Mouse (Mus musculus) MEL (cell line): ENCODE results near the gene Ubac2. TPM values are rescaled to one million over a fixed set of nuclear protein-coding genes. Genes with fewer than 3 reads are reported as not detected.

ENCODE experiments used
- DNase-seq: peaks from one replicate; pipeline ENCODE4 v3.0.0; 2011; ENCODE audit warnings: low read depth, low spot score
- H3K27ac ChIP-seq: 2 replicates; pipeline ENCODE4 v1.5.1; 2012; ENCODE audit warnings: low read depth, mild to moderate bottlenecking, control low read depth, low read length, moderate library complexity; ENCODE audit not compliant: control insufficient read depth
- H3K27me3 ChIP-seq, 2 experiments: fragments of 150-350 bp in 1 of 2; sonication (generic) in 1 of 2; 2 replicates each; pipeline ENCODE4 v1.6.1; 2012; ENCODE audit warnings: low read length in 2 of 2, mild to moderate bottlenecking in 2 of 2, improper control_type of control experiment in 1 of 2, moderate library complexity in 1 of 2; ENCODE audit not compliant: insufficient read depth in 2 of 2, control insufficient read depth in 1 of 2
- H3K36me3 ChIP-seq, 2 experiments: 2 replicates each; pipeline ENCODE4 v1.6.1; 2012 to 2014; ENCODE audit warnings: low read length in 2 of 2, improper control_type of control experiment in 1 of 2, inconsistent platforms in 1 of 2, mild to moderate bottlenecking in 1 of 2; ENCODE audit not compliant: insufficient read depth in 2 of 2, control insufficient read depth in 1 of 2
- H3K4me1 ChIP-seq, 2 experiments: fragments of 150-350 bp in 1 of 2; sonication (generic) in 1 of 2; 2 replicates each; pipeline ENCODE4 v1.6.1; 2012; ENCODE audit warnings: low read length in 2 of 2, improper control_type of control experiment in 1 of 2, mild to moderate bottlenecking in 1 of 2; ENCODE audit not compliant: insufficient read depth in 2 of 2, control insufficient read depth in 1 of 2
- H3K4me3 ChIP-seq, 2 experiments: fragments of 150-350 bp in 1 of 2; sonication (generic) in 1 of 2; 2 replicates each; pipeline ENCODE4 v1.5.1; 2012; ENCODE audit warnings: low read depth in 2 of 2, low read length in 2 of 2, mild to moderate bottlenecking in 2 of 2, moderate library complexity in 2 of 2, control low read depth in 1 of 2, improper control_type of control experiment in 1 of 2; ENCODE audit not compliant: control insufficient read depth in 1 of 2, insufficient read depth in 1 of 2
- H3K79me2 ChIP-seq: 2 replicates; pipeline ENCODE4 v1.6.1; 2012; ENCODE audit warnings: mild to moderate bottlenecking, low read length, moderate library complexity; ENCODE audit not compliant: control insufficient read depth, poor library complexity, insufficient read depth
- H3K9ac ChIP-seq: 2 replicates; pipeline ENCODE4 v1.6.1; 2012; ENCODE audit warnings: low read depth, mild to moderate bottlenecking, control low read depth, low read length, moderate library complexity; ENCODE audit not compliant: control insufficient read depth, poor library complexity, severe bottlenecking
- H3K9me3 ChIP-seq: fragments of 150-350 bp; sonication (generic); replicated peaks from 2 replicates; pipeline ENCODE4 v1.6.1; 2012; ENCODE audit warnings: mild to moderate bottlenecking, low read length, improper control_type of control experiment, moderate library complexity; ENCODE audit not compliant: insufficient read depth
- BHLHE40 ChIP-seq: IDR thresholded peaks from 2 replicates; pipeline ENCODE4 v1.6.1; 2012; ENCODE audit warnings: low read depth, mild to moderate bottlenecking, inconsistent platforms, low read length, improper control_type of control experiment, borderline replicate concordance
- CTCF ChIP-seq, 3 experiments: IDR thresholded peaks in 2 of 3; conservative IDR thresholded peaks in 1 of 3; 2 replicates each; pipeline ENCODE4 v1.5.1; 2011 to 2012; ENCODE audit warnings: low read length in 3 of 3, low read depth in 2 of 3, mild to moderate bottlenecking in 2 of 3, improper control_type of control experiment in 1 of 3, inconsistent platforms in 1 of 3, mixed read lengths in 1 of 3, moderate library complexity in 1 of 3; ENCODE audit not compliant: control insufficient read depth in 1 of 3, insufficient read depth in 1 of 3, poor library complexity in 1 of 3, severe bottlenecking in 1 of 3
- E2F4 ChIP-seq: IDR thresholded peaks from 2 replicates; pipeline ENCODE4 v1.6.1; 2011; ENCODE audit warnings: low read depth, low read length, improper control_type of control experiment, borderline replicate concordance
- EP300 ChIP-seq, 2 experiments: IDR thresholded peaks; 2 replicates each; pipeline ENCODE4 v1.6.1; 2011; ENCODE audit warnings: improper control_type of control experiment in 2 of 2, low read length in 2 of 2, low read depth in 1 of 2, mild to moderate bottlenecking in 1 of 2
- ETS1 ChIP-seq: IDR thresholded peaks from 2 replicates; pipeline ENCODE4 v1.6.1; 2012; ENCODE audit warnings: low read depth, mild to moderate bottlenecking, inconsistent platforms, low read length, improper control_type of control experiment, moderate library complexity
- GATA1 ChIP-seq: IDR thresholded peaks from 2 replicates; pipeline ENCODE4 v1.6.1; 2011; ENCODE audit warnings: low read depth, low read length, improper control_type of control experiment
- JUND ChIP-seq: IDR thresholded peaks from 2 replicates; pipeline ENCODE4 v1.6.1; 2011; ENCODE audit warnings: low read depth, mild to moderate bottlenecking, improper control_type of control experiment, low read length
- MAFK ChIP-seq: IDR thresholded peaks from 2 replicates; pipeline ENCODE4 v1.6.1; 2011; ENCODE audit warnings: low read depth, mild to moderate bottlenecking, low read length, improper control_type of control experiment, borderline replicate concordance
- MAX ChIP-seq: IDR thresholded peaks from 2 replicates; pipeline ENCODE4 v1.6.1; 2011; ENCODE audit warnings: low read length, improper control_type of control experiment
- MXI1 ChIP-seq: IDR thresholded peaks from 2 replicates; pipeline ENCODE4 v1.6.1; 2011; ENCODE audit warnings: mild to moderate bottlenecking, low read depth, low read length, improper control_type of control experiment
- RAD21 ChIP-seq: IDR thresholded peaks from 2 replicates; pipeline ENCODE4 v1.6.1; 2011; ENCODE audit warnings: mild to moderate bottlenecking, low read depth, low read length, improper control_type of control experiment
- SIN3A ChIP-seq: IDR thresholded peaks from 2 replicates; pipeline ENCODE4 v1.6.1; 2012; ENCODE audit warnings: low read length, improper control_type of control experiment, inconsistent platforms
- TAL1 ChIP-seq: IDR thresholded peaks from 2 replicates; pipeline ENCODE4 v1.6.1; 2012; ENCODE audit warnings: mild to moderate bottlenecking, inconsistent platforms, low read length, moderate library complexity, mixed read lengths
- TCF12 ChIP-seq: IDR thresholded peaks from 2 replicates; pipeline ENCODE4 v1.6.1; 2014; ENCODE audit warnings: low read depth, mild to moderate bottlenecking, inconsistent platforms, low read length, improper control_type of control experiment, moderate library complexity
- ZC3H11A ChIP-seq: IDR thresholded peaks from 2 replicates; pipeline ENCODE4 v1.6.1; 2012; ENCODE audit warnings: low read depth, mild to moderate bottlenecking, inconsistent platforms, low read length, improper control_type of control experiment
- ZKSCAN1 ChIP-seq: IDR thresholded peaks from 2 replicates; pipeline ENCODE4 v1.6.1; 2012; ENCODE audit warnings: low read depth, mild to moderate bottlenecking, inconsistent platforms, low read length, improper control_type of control experiment, moderate library complexity
- polyA plus RNA-seq, 2 experiments: library from polyadenylated mRNA; stranded (reverse) in 1 of 2; unstranded in 1 of 2; fragments of >175 nt in 1 of 2; fragments of >200 nt in 1 of 2; gene quantifications; 2 replicates each; pipeline versions ENCODE4 v1.2.1 to v1.2.4; 2012; ENCODE audit warnings: low replicate concordance in 2 of 2, low read depth in 1 of 2; ENCODE audit not compliant: insufficient read length in 2 of 2, insufficient read depth in 1 of 2, missing spikeins in 1 of 2
- total RNA-seq: library from RNA; depleted of rRNA; stranded (reverse); fragments of 300-350 nt; gene quantifications from 2 replicates; pipeline ENCODE4 v1.2.3, GENCODE M21; 2012

The Ubac2 gene
- total and polyA plus RNA-seq, 3 experiments, result 32.9 to 44.8 TPM; not detected in 1

- TF ChIP-seq ZKSCAN1, result no peak
- TF ChIP-seq SIN3A, result peak; percentile 71; the same call in 1 of the 2 replicates
- peak; percentile 33; the same call in 1 of the 2 replicates for TF ChIP-seq TCF12
- TF ChIP-seq GATA1, result peak; percentile 77
- no peak for TF ChIP-seq RAD21
- TF ChIP-seq EP300 (IDR thresholded peaks at IDR 0.05; ENCODE audit: low read depth in 1 of 2, low read length in 2 of 2), result peak; percentile 55 to 68
- TF ChIP-seq BHLHE40, result no peak
- TF ChIP-seq E2F4, result peak; percentile 65; the same call in 1 of the 2 replicates
- 0 out of 2 replicates have a peak, but pooled peaks have one; percentile 28 for TF ChIP-seq TAL1
- TF ChIP-seq MAX, result peak; percentile 44; the same call in 1 of the 2 replicates
- TF ChIP-seq MXI1, result peak; percentile 77
- no peak for TF ChIP-seq JUND
- no peak for TF ChIP-seq MAFK
- peak; percentile 50 for TF ChIP-seq ETS1
- Histone ChIP-seq H3K79me2 (no peaks in the 10 kb centered on the region), H3K4me1 (peaks cover 5 to 30% of the 10 kb centered on the region in 2 experiments), H3K27ac (peak overlapping the region; percentile 53), H3K9ac (peak overlapping the region; percentile 20), H3K36me3 (peaks cover 0 to 20% of the 10 kb centered on the region in 2 experiments; a peak in 2 of 4 replicates), H3K27me3 (no peaks in the 10 kb centered on the region), H3K9me3 (no peaks in the 10 kb centered on the region), H3K4me3 (peak overlapping the region; percentile 1 to 9; a peak in 2 of 4 replicates)
- DNase-seq, result peak; percentile 85
These were observed 85.0 kb downstream of the Ubac2 start for GRCm38 (mm10) chr14:121963251-121963941.

DNA sequence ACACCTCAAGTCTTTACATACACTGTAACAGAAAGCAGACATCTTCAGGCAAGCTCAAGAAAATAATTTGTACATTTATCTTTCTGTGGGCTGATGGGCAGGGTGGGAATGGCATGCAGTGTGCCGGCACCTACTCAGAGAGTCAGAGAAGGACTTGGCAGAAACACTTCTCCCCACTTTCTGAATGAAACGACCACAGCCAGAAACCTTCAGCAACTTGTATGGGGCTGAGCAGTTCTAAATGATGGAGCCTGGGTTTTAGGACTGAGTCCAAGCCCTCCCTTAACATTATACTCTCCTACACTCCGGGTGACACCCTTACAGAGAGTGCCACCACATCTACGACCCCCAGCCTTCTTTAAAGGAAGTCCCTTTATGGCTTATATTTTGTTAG, 85.5 kb downstream of the Ubac2 start:
- DNase-seq, result no peak
- H3K9ac ChIP-seq, result peak overlapping the region; percentile 20
- TF ChIP-seq ZC3H11A, result no peak
- TF ChIP-seq JUND, result no peak
- TF ChIP-seq CTCF (IDR thresholded peaks at IDR 0.05 in 2 of 3, conservative IDR thresholded peaks at IDR 0.05 in 1 of 3; ENCODE audit: control insufficient read depth in 1 of 3, insufficient read depth in 1 of 3, low read depth in 2 of 3, low read length in 3 of 3, poor library complexity in 1 of 3, severe bottlenecking in 1 of 3), result no peak
- no peaks in the 10 kb centered on the region for H3K9me3 ChIP-seq
- peaks cover 0 to 20% of the 10 kb centered on the region in 2 experiments; a peak in 2 of 4 replicates for H3K36me3 ChIP-seq
- H3K27ac ChIP-seq, result peak overlapping the region; percentile 53
- peaks cover 5 to 30% of the 10 kb centered on the region in 2 experiments for H3K4me1 ChIP-seq
- no peaks in the 10 kb centered on the region for H3K27me3 ChIP-seq
- peak overlapping the region; percentile 1 to 9; a peak in 2 of 4 replicates for H3K4me3 ChIP-seq
- H3K79me2 ChIP-seq, result no peaks in the 10 kb centered on the region
